Mouse (Mus musculus): ENCODE results near the gene Sf3a3. TPM values are rescaled to one million over a fixed set of nuclear protein-coding genes. Genes with fewer than 3 reads are reported as not detected.

The Sf3a3 gene
- polyA plus RNA-seq, 1 experiment from 2014 or later = 73.4 TPM

GRCm38 (mm10) chr4:124755526-124755925 lies 41.0 kb downstream of the Sf3a3 start:
- no peak overlapping the region for H3K4me2 ChIP-seq (ENCODE audit: low read length)
- H3K27me3 ChIP-seq (ENCODE audit: control insufficient read depth, insufficient read depth, low read length) = no peaks in the 10 kb centered on the region
- WGBS = 60% methylated on average over 7 of the region's 7 CpGs
- H3K4me1 ChIP-seq (ENCODE audit: control insufficient read depth in 2 of 2, insufficient read depth in 2 of 2, low read length in 2 of 2) = peaks cover 10 to 31% of the 10 kb centered on the region in 2 experiments
- H3K9ac ChIP-seq (ENCODE audit: low read length) = no peak overlapping the region
- peaks cover 3% of the 10 kb centered on the region; the same call in 1 of the 2 replicates for H3K36me3 ChIP-seq (ENCODE audit: control insufficient read depth, insufficient read depth, low read length)
- H3K4me3 ChIP-seq (ENCODE audit: control insufficient read depth in 1 of 2, insufficient read depth in 1 of 2, low read depth in 1 of 2, low read length in 2 of 2) = no peak overlapping the region
- ATAC-seq (ENCODE audit: insufficient number of reproducible peaks, insufficient read depth, low FRiP score, low read depth) = no peak
- no peaks in the 10 kb centered on the region for H3K9me3 ChIP-seq (ENCODE audit: control insufficient read depth, low read length)
- peak overlapping the region in 1 of 2 experiments; percentile 23; a peak in 1 of 4 replicates for H3K27ac ChIP-seq (replicated peaks in 1 of 2; ENCODE audit: control insufficient read depth in 1 of 2, insufficient read depth in 1 of 2, low read depth in 2 of 2, low read length in 2 of 2)

DNA sequence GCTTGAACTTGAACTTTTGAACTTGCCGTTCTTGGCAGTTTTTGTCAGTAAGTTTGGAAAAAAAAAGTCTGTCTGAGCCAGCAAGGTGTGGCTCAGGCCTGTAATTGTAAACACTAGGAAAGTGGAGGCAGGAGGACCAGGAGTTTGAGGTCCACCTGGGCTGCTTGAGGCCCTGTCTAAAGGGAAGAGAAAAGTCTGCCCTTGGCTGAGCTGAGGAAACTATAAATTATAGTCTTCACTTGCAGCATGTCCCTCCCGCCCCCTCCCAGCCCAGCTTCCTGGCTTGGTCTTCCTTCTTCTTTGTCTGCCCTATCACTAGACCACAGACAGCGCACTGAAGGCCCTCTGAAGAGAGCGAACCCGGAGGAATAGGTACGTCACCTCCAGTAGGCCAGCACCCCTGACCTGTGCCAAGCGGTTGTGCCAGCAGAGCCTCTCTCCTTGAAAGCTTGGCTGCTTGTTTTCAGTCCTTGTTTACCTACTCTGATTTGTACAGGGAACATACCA lies 44.8 kb downstream of the Sf3a3 start:
- WGBS = 65% methylated on average over 7 of the region's 7 CpGs
- Histone ChIP-seq H3K4me2 (ENCODE audit: low read length) (no peak overlapping the region), H3K27me3 (ENCODE audit: control insufficient read depth, insufficient read depth, low read length) (no peaks in the 10 kb centered on the region), H3K9ac (ENCODE audit: low read length) (no peak overlapping the region), H3K4me3 (ENCODE audit: control insufficient read depth in 1 of 2, insufficient read depth in 1 of 2, low read depth in 1 of 2, low read length in 2 of 2) (no peak overlapping the region), H3K4me1 (ENCODE audit: control insufficient read depth in 2 of 2, insufficient read depth in 2 of 2, low read length in 2 of 2) (peaks cover 2 to 13% of the 10 kb centered on the region in 2 experiments), H3K9me3 (ENCODE audit: control insufficient read depth, low read length) (no peaks in the 10 kb centered on the region), H3K36me3 (ENCODE audit: control insufficient read depth, insufficient read depth, low read length) (peaks cover 3% of the 10 kb centered on the region; the same call in 1 of the 2 replicates), H3K27ac (replicated peaks in 1 of 2; ENCODE audit: control insufficient read depth in 1 of 2, insufficient read depth in 1 of 2, low read depth in 2 of 2, low read length in 2 of 2) (no peak overlapping the region)
- ATAC-seq (ENCODE audit: insufficient number of reproducible peaks, insufficient read depth, low FRiP score, low read depth) = no peak

DNA sequence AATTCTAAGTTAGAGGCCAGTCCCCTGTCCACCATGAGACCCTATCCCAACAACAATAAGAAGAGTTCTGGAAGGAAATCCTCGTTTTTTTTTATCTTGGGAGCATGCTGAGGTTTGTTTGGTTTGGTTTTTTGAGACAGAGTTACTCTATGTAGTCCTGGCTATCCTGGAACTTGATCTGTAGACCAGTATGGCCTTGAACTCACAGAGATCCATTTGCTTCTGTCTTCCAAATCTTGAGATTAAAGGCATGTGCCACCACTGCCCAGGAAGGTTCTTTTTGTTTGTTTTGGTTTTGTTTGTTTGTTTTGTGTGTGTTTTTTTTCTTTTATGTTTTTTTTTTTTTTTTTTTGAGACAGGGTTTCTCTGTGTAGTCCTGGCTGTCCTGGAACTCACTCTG lies 46.6 kb downstream of the Sf3a3 start:
- no peak overlapping the region for H3K27ac ChIP-seq (replicated peaks in 1 of 2; ENCODE audit: control insufficient read depth in 1 of 2, insufficient read depth in 1 of 2, low read depth in 2 of 2, low read length in 2 of 2)
- WGBS = 36% methylated on average over 1 of the region's 1 CpGs
- peaks cover 3% of the 10 kb centered on the region; the same call in 1 of the 2 replicates for H3K36me3 ChIP-seq (ENCODE audit: control insufficient read depth, insufficient read depth, low read length)
- no peaks in the 10 kb centered on the region for H3K9me3 ChIP-seq (ENCODE audit: control insufficient read depth, low read length)
- H3K9ac ChIP-seq (ENCODE audit: low read length) = no peak overlapping the region
- no peak overlapping the region for H3K4me2 ChIP-seq (ENCODE audit: low read length)
- H3K4me1 ChIP-seq (ENCODE audit: control insufficient read depth in 2 of 2, insufficient read depth in 2 of 2, low read length in 2 of 2) = peaks cover 5 to 6% of the 10 kb centered on the region in 2 experiments
- H3K27me3 ChIP-seq (ENCODE audit: control insufficient read depth, insufficient read depth, low read length) = no peaks in the 10 kb centered on the region
- no peak for ATAC-seq (ENCODE audit: insufficient number of reproducible peaks, insufficient read depth, low FRiP score, low read depth)
- H3K4me3 ChIP-seq (ENCODE audit: control insufficient read depth in 1 of 2, insufficient read depth in 1 of 2, low read depth in 1 of 2, low read length in 2 of 2) = no peak overlapping the region

DNA sequence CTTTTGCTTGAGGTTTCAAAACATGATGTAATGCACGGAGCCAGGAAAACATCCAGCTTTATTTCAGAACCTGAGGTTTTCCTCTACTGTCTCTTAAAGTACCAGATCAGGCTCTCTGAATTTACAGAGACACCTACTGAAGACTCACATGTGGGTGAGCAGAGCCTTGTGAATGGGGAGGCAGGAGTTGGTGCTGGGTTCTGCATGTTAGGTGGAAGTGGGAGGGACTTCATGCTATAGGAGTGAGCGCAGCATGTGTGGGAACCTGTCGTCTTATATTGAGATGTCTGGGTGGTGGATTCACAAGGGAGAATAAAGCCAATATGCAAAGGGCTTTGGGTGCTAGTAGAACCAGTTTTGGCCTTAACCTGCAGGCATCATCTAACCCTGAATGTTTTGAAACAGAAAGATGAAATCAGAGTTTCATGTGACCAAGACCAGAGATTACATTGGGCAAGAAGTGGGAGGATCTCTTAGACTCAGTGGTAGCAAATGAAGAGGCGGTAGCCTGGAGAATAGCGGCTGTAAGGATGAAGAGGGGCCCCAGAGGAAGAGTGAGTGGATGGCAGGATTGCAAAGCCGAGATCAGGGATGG lies 48.4 kb downstream of the Sf3a3 start:
- Histone ChIP-seq H3K4me3 (ENCODE audit: control insufficient read depth in 1 of 2, insufficient read depth in 1 of 2, low read depth in 1 of 2, low read length in 2 of 2) (no peak overlapping the region), H3K4me2 (ENCODE audit: low read length) (no peak overlapping the region), H3K27ac (replicated peaks in 1 of 2; ENCODE audit: control insufficient read depth in 1 of 2, insufficient read depth in 1 of 2, low read depth in 2 of 2, low read length in 2 of 2) (no peak overlapping the region), H3K9me3 (ENCODE audit: control insufficient read depth, low read length) (no peaks in the 10 kb centered on the region), H3K27me3 (ENCODE audit: control insufficient read depth, insufficient read depth, low read length) (no peaks in the 10 kb centered on the region), H3K4me1 (ENCODE audit: control insufficient read depth in 2 of 2, insufficient read depth in 2 of 2, low read length in 2 of 2) (peaks cover 7 to 12% of the 10 kb centered on the region in 2 experiments), H3K36me3 (ENCODE audit: control insufficient read depth, insufficient read depth, low read length) (0 out of 2 replicates have a peak, but pooled peaks cover 3% of the 10 kb centered on the region), H3K9ac (ENCODE audit: low read length) (no peak overlapping the region)
- no peak for ATAC-seq (ENCODE audit: insufficient number of reproducible peaks, insufficient read depth, low FRiP score, low read depth)
- 80% methylated on average over 6 of the region's 6 CpGs for WGBS

GRCm38 (mm10) chr4:124765802-124766565 lies 51.4 kb downstream of the Sf3a3 start:
- 60% methylated on average over 23 of the region's 23 CpGs for WGBS
- Histone ChIP-seq H3K27me3 (ENCODE audit: control insufficient read depth, insufficient read depth, low read length) (no peaks in the 10 kb centered on the region), H3K4me2 (ENCODE audit: low read length) (peak overlapping the region; percentile 38), H3K9me3 (ENCODE audit: control insufficient read depth, low read length) (no peaks in the 10 kb centered on the region), H3K4me3 (ENCODE audit: control insufficient read depth in 1 of 2, insufficient read depth in 1 of 2, low read depth in 1 of 2, low read length in 2 of 2) (no peak overlapping the region), H3K4me1 (ENCODE audit: control insufficient read depth in 2 of 2, insufficient read depth in 2 of 2, low read length in 2 of 2) (peaks cover 7 to 12% of the 10 kb centered on the region in 2 experiments), H3K27ac (replicated peaks in 1 of 2; ENCODE audit: control insufficient read depth in 1 of 2, insufficient read depth in 1 of 2, low read depth in 2 of 2, low read length in 2 of 2) (0 out of 4 replicates have a peak overlapping the region, but pooled peaks of 1 of the 2 experiments have one; percentile 14), H3K9ac (ENCODE audit: low read length) (no peak overlapping the region), H3K36me3 (ENCODE audit: control insufficient read depth, insufficient read depth, low read length) (no peaks in the 10 kb centered on the region)
- ATAC-seq (ENCODE audit: insufficient number of reproducible peaks, insufficient read depth, low FRiP score, low read depth) = no peak

DNA sequence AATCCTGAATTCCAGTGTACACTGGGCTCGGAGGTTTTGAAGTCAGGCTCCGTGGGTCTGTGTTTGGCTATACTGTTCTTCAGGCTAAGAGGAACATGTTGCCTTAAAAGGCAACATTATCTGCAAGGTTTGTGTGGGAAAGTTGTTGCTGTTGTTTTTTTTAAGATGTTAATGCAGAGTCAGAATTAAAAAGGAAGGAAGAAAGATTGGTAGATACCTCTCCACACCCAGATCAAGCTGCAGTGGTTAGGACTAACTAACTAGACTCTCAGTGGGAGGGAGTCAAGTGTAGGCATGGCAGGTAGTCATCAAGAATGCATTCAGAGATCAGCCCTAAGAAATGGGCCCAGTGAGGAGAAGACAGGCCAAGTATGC lies 52.0 kb downstream of the Sf3a3 start:
- H3K4me3 ChIP-seq (ENCODE audit: control insufficient read depth in 1 of 2, insufficient read depth in 1 of 2, low read depth in 1 of 2, low read length in 2 of 2) = no peak overlapping the region
- H3K27me3 ChIP-seq (ENCODE audit: control insufficient read depth, insufficient read depth, low read length) = no peaks in the 10 kb centered on the region
- WGBS = 24% methylated on average over 2 of the region's 2 CpGs
- H3K9ac ChIP-seq (ENCODE audit: low read length) = no peak overlapping the region
- H3K27ac ChIP-seq (replicated peaks in 1 of 2; ENCODE audit: control insufficient read depth in 1 of 2, insufficient read depth in 1 of 2, low read depth in 2 of 2, low read length in 2 of 2) = no peak overlapping the region
- peak overlapping the region; percentile 38 for H3K4me2 ChIP-seq (ENCODE audit: low read length)
- peaks cover 7 to 13% of the 10 kb centered on the region in 2 experiments for H3K4me1 ChIP-seq (ENCODE audit: control insufficient read depth in 2 of 2, insufficient read depth in 2 of 2, low read length in 2 of 2)
- no peak for ATAC-seq (ENCODE audit: insufficient number of reproducible peaks, insufficient read depth, low FRiP score, low read depth)
- H3K9me3 ChIP-seq (ENCODE audit: control insufficient read depth, low read length) = no peaks in the 10 kb centered on the region
- H3K36me3 ChIP-seq (ENCODE audit: control insufficient read depth, insufficient read depth, low read length) = no peaks in the 10 kb centered on the region

GRCm38 (mm10) chr4:124768963-124769591 lies 54.5 kb downstream of the Sf3a3 start:
- H3K4me1 ChIP-seq (ENCODE audit: control insufficient read depth in 2 of 2, insufficient read depth in 2 of 2, low read length in 2 of 2) = peaks cover 12 to 22% of the 10 kb centered on the region in 2 experiments
- no peaks in the 10 kb centered on the region for H3K27me3 ChIP-seq (ENCODE audit: control insufficient read depth, insufficient read depth, low read length)
- H3K27ac ChIP-seq (replicated peaks in 1 of 2; ENCODE audit: control insufficient read depth in 1 of 2, insufficient read depth in 1 of 2, low read depth in 2 of 2, low read length in 2 of 2) = no peak overlapping the region
- H3K4me3 ChIP-seq (ENCODE audit: control insufficient read depth in 1 of 2, insufficient read depth in 1 of 2, low read depth in 1 of 2, low read length in 2 of 2) = no peak overlapping the region
- H3K9ac ChIP-seq (ENCODE audit: low read length) = no peak overlapping the region
- 63% methylated on average over 13 of the region's 13 CpGs for WGBS
- H3K4me2 ChIP-seq (ENCODE audit: low read length) = no peak overlapping the region
- H3K36me3 ChIP-seq (ENCODE audit: control insufficient read depth, insufficient read depth, low read length) = no peaks in the 10 kb centered on the region
- no peak for ATAC-seq (ENCODE audit: insufficient number of reproducible peaks, insufficient read depth, low FRiP score, low read depth)
- no peaks in the 10 kb centered on the region for H3K9me3 ChIP-seq (ENCODE audit: control insufficient read depth, low read length)
